Mouse (Mus musculus) heart, postnatal 0 days (tissue): Measurements from ENCODE around the gene Cdk17.

Experiments
- CTCF ChIP-seq: IDR thresholded peaks from 2 replicates; pipeline ENCODE4 v1.5.1; 2016; ENCODE audit warnings: antibody characterized with exemption, control low read depth, low read depth
- EP300 ChIP-seq: IDR thresholded peaks from 2 replicates; pipeline ENCODE4 v1.6.1; 2016; ENCODE audit warnings: antibody characterized with exemption, low read depth

DNA sequence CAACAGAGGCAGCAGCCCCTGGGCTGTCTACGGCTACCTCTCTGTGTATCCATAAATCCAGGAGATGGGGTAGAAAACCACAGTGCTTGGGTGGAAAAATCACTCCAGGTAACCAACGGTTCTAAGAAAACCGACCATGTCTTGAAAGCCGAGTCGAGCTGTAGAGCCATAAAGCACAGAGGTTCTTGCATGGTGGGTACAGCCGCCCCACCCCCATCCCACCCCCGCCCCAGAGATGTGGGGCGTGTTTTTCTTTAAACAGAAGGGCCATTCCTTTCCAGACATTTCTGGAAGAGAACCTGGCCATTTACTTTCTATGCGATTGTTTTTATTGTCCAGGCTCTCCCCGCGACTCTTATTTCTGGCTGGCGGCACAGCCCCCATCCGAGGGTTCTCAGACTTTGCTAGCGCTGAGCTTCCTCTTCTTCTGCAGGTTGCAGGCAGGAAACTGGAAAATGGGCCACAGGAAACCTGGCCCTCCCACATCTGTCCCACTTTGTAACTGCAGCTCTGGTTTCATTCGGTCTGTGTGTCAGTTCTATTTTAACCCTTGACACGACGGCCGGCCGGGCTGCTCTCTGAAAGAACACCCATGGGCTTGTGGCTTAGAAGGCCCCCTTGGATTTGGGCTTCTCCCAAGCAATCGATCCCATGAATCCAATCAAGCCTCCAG, 134.0 kb downstream of the Cdk17 start:
- TF ChIP-seq CTCF (no peak), EP300 (peak; percentile 50)
